Mouse (Mus musculus) forebrain, embryonic 14.5 days (tissue): Measurements from ENCODE around the gene Gpr135. TPM values are rescaled to one million over a fixed set of nuclear protein-coding genes. Genes with fewer than 3 reads are reported as not detected.
"Not testable (repeated sequence)": the region's sequence is repeated elsewhere in the genome, so short reads cannot be mapped to it uniquely, and the experiment has no call there.

Experiments
- ATAC-seq: fragments of 200-750 bp; cut with Nextera tagmentation; 2 replicates; pipeline ENCODE4 v1.8.0; 2017; ENCODE audit warnings: mild to moderate bottlenecking, moderate library complexity
- DNase-seq: peaks from one replicate; pipeline ENCODE4 v3.0.0-alpha.2; 2015; ENCODE audit warnings: low spot score
- H3K27ac ChIP-seq: fragments of 300-500 bp; sonication (generic); 2 replicates; pipeline ENCODE4 v1.5.1; 2014; ENCODE audit warnings: low read depth, mild to moderate bottlenecking, control low read depth, low read length, moderate library complexity
- H3K27me3 ChIP-seq: fragments of 300-500 bp; sonication (generic); replicated peaks from 2 replicates; pipeline ENCODE4 v1.6.1; 2014; ENCODE audit warnings: low read length, control low read depth, mixed read lengths; ENCODE audit not compliant: control insufficient read depth, insufficient read depth
- H3K36me3 ChIP-seq: fragments of 300-500 bp; sonication (generic); 2 replicates; pipeline ENCODE4 v1.6.1; 2014; ENCODE audit warnings: low read length, control low read depth; ENCODE audit not compliant: control insufficient read depth, insufficient read depth
- H3K4me1 ChIP-seq: fragments of 300-500 bp; sonication (generic); 2 replicates; pipeline ENCODE4 v1.6.1; 2014; ENCODE audit warnings: antibody characterized with exemption, low read length, control low read depth; ENCODE audit not compliant: control insufficient read depth, insufficient read depth
- H3K4me2 ChIP-seq: fragments of 300-500 bp; sonication (generic); 2 replicates; pipeline ENCODE4 v1.6.1; 2014; ENCODE audit warnings: mild to moderate bottlenecking, control low read depth, low read length
- H3K4me3 ChIP-seq: fragments of 300-500 bp; sonication (generic); 2 replicates; pipeline ENCODE4 v1.5.1; 2014; ENCODE audit warnings: low read depth, low read length, control low read depth
- H3K9ac ChIP-seq: fragments of 300-500 bp; sonication (generic); 2 replicates; pipeline ENCODE4 v1.6.1; 2014; ENCODE audit warnings: mild to moderate bottlenecking, low read length, control low read depth, moderate library complexity
- H3K9me3 ChIP-seq: fragments of 300-500 bp; sonication (generic); replicated peaks from 2 replicates; pipeline ENCODE4 v1.6.1; 2016; ENCODE audit warnings: low read length, control low read depth, mixed read lengths; ENCODE audit not compliant: control insufficient read depth
- WGBS: fragments of 180-500 bp; shearing (Covaris S2); extraction: QIAGEN DNeasy Blood & Tissue Kit; methylation state at CpG from one replicate; pipeline ENCODE4 v1.1.7; 2014; 5-methylcytosine and 5-hydroxymethylcytosine counted together
- polyA plus RNA-seq: library from polyadenylated mRNA; unstranded; fragments of >200 nt; fragmentation: Nextera tagmentation; extraction: Ambion mirVana; gene quantifications from 2 replicates; pipeline ENCODE4 v1.2.1, GENCODE M21; 2014

Gpr135 gene
- polyA plus RNA-seq, 1 experiment from 2014 or later: 3.0 TPM

- H3K4me1 ChIP-seq: no peaks in the 10 kb centered on the region; the same call in 1 of the 2 replicates
- no peak overlapping the region for H3K27ac ChIP-seq
- peak; percentile 7 for DNase-seq
- H3K4me3 ChIP-seq: peak overlapping the region; percentile 77
- WGBS: 4% methylated on average over 40 of the region's 40 CpGs
- peak; percentile 65; the same call in 1 of the 2 replicates for ATAC-seq
- H3K4me2 ChIP-seq: peak overlapping the region; percentile 98
- H3K36me3 ChIP-seq: no peaks in the 10 kb centered on the region
- no peaks in the 10 kb centered on the region for H3K9me3 ChIP-seq
- peak overlapping the region; percentile 79 for H3K9ac ChIP-seq
- H3K27me3 ChIP-seq: no peaks in the 10 kb centered on the region; the same call in none of the 2 replicates
These were observed 1.1 kb downstream of the Gpr135 start for GRCm38 (mm10) chr12:72069626-72070326.

GRCm38 (mm10) chr12:72057780-72058179 lies 13.1 kb downstream of the Gpr135 start:
- no peak overlapping the region for H3K4me3 ChIP-seq
- H3K9me3 ChIP-seq: no peaks in the 10 kb centered on the region
- no peaks in the 10 kb centered on the region for H3K27me3 ChIP-seq
- H3K36me3 ChIP-seq: no peaks in the 10 kb centered on the region
- H3K4me2 ChIP-seq: no peak overlapping the region
- no peak overlapping the region for H3K9ac ChIP-seq
- WGBS: 89% methylated on average over 1 of the region's 1 CpGs
- H3K4me1 ChIP-seq: no peaks in the 10 kb centered on the region
- DNase-seq: no peak
- no peak for ATAC-seq
- H3K27ac ChIP-seq: no peak overlapping the region

GRCm38 (mm10) chr12:72053851-72054250 lies 17.1 kb downstream of the Gpr135 start:
- WGBS: 30% methylated on average over 6 of the region's 6 CpGs
- no peak overlapping the region for H3K27ac ChIP-seq
- H3K27me3 ChIP-seq: no peaks in the 10 kb centered on the region
- 0 out of 2 replicates have a peak, but pooled peaks cover 6% of the 10 kb centered on the region for H3K9me3 ChIP-seq
- no peak overlapping the region for H3K4me2 ChIP-seq
- ATAC-seq (no peak), DNase-seq (no peak)
- H3K36me3 ChIP-seq: no peaks in the 10 kb centered on the region
- no peak overlapping the region for H3K4me3 ChIP-seq
- no peaks in the 10 kb centered on the region for H3K4me1 ChIP-seq
- H3K9ac ChIP-seq: no peak overlapping the region

GRCm38 (mm10) chr12:72053303-72053702 lies 17.6 kb downstream of the Gpr135 start:
- Histone ChIP-seq H3K9ac (no peak overlapping the region), H3K4me2 (no peak overlapping the region), H3K27ac (no peak overlapping the region), H3K9me3 (0 out of 2 replicates have a peak, but pooled peaks cover 6% of the 10 kb centered on the region), H3K27me3 (no peaks in the 10 kb centered on the region), H3K4me3 (no peak overlapping the region), H3K36me3 (no peaks in the 10 kb centered on the region), H3K4me1 (no peaks in the 10 kb centered on the region)
- 40% methylated on average over 6 of the region's 6 CpGs for WGBS
- peak; percentile 41 for DNase-seq
- ATAC-seq: no peak

GRCm38 (mm10) chr12:72052571-72052970 lies 18.4 kb downstream of the Gpr135 start:
- Histone ChIP-seq H3K27me3 (no peaks in the 10 kb centered on the region), H3K36me3 (no peaks in the 10 kb centered on the region), H3K27ac (no peak overlapping the region), H3K9ac (no peak overlapping the region), H3K4me2 (no peak overlapping the region), H3K9me3 (0 out of 2 replicates have a peak, but pooled peaks cover 6% of the 10 kb centered on the region), H3K4me3 (no peak overlapping the region), H3K4me1 (no peaks in the 10 kb centered on the region)
- ATAC-seq (no peak), DNase-seq (no peak)
- 81% methylated on average over 6 of the region's 6 CpGs for WGBS

- 86% methylated on average over 4 of the region's 4 CpGs for WGBS
- Histone ChIP-seq H3K27me3 (no peaks in the 10 kb centered on the region), H3K9me3 (0 out of 2 replicates have a peak, but pooled peaks cover 6% of the 10 kb centered on the region), H3K4me3 (no peak overlapping the region), H3K36me3 (no peaks in the 10 kb centered on the region), H3K4me2 (no peak overlapping the region), H3K9ac (no peak overlapping the region), H3K4me1 (no peaks in the 10 kb centered on the region), H3K27ac (no peak overlapping the region)
- ATAC-seq (no peak), DNase-seq (no peak)
These were observed 20.1 kb downstream of the Gpr135 start for GRCm38 (mm10) chr12:72050821-72051220.

- H3K36me3 ChIP-seq, H3K27me3 ChIP-seq, H3K27ac ChIP-seq, H3K9me3 ChIP-seq, H3K4me3 ChIP-seq, H3K4me1 ChIP-seq, ATAC-seq, H3K4me2 ChIP-seq, DNase-seq, H3K9ac ChIP-seq: not testable (repeated sequence)
- WGBS: 92% methylated on average over 5 of the region's 5 CpGs
These were observed 20.8 kb downstream of the Gpr135 start for GRCm38 (mm10) chr12:72050156-72050555.

GRCm38 (mm10) chr12:72047513-72047912 lies 23.4 kb downstream of the Gpr135 start:
- H3K27me3 ChIP-seq: no peaks in the 10 kb centered on the region
- H3K4me3 ChIP-seq: no peak overlapping the region
- no peak overlapping the region for H3K27ac ChIP-seq
- H3K36me3 ChIP-seq: no peaks in the 10 kb centered on the region
- ATAC-seq (no peak; the same call in 1 of the 2 replicates), DNase-seq (peak; percentile 74)
- no peak overlapping the region for H3K4me2 ChIP-seq
- H3K4me1 ChIP-seq: no peaks in the 10 kb centered on the region
- 0 out of 2 replicates have a peak, but pooled peaks cover 6% of the 10 kb centered on the region for H3K9me3 ChIP-seq
- 8% methylated on average over 2 of the region's 2 CpGs for WGBS
- no peak overlapping the region for H3K9ac ChIP-seq

GRCm38 (mm10) chr12:72041238-72041637 lies 29.7 kb downstream of the Gpr135 start:
- Histone ChIP-seq H3K27ac (no peak overlapping the region), H3K27me3 (no peaks in the 10 kb centered on the region), H3K4me2 (no peak overlapping the region), H3K4me1 (no peaks in the 10 kb centered on the region), H3K9me3 (no peaks in the 10 kb centered on the region), H3K36me3 (no peaks in the 10 kb centered on the region), H3K9ac (no peak overlapping the region), H3K4me3 (no peak overlapping the region)
- ATAC-seq: no peak
- no peak for DNase-seq
- WGBS: 96% methylated on average over 3 of the region's 3 CpGs
